Mouse (Mus musculus) mesoderm, embryonic 11.5 days (tissue): ENCODE data around the gene B430218F22Rik.
A peak's percentile ranks its signal among the peaks of the same experiment; 100 is the strongest.
"Not testable (repeated sequence)": the region's sequence is repeated elsewhere in the genome, so short reads cannot be mapped to it uniquely, and the experiment has no call there.

ENCODE experiments used
- DNase-seq: peaks from one replicate; pipeline ENCODE4 v3.0.0-alpha.2; 2012; ENCODE audit warnings: low read depth, low spot score

B430218F22Rik gene

DNA sequence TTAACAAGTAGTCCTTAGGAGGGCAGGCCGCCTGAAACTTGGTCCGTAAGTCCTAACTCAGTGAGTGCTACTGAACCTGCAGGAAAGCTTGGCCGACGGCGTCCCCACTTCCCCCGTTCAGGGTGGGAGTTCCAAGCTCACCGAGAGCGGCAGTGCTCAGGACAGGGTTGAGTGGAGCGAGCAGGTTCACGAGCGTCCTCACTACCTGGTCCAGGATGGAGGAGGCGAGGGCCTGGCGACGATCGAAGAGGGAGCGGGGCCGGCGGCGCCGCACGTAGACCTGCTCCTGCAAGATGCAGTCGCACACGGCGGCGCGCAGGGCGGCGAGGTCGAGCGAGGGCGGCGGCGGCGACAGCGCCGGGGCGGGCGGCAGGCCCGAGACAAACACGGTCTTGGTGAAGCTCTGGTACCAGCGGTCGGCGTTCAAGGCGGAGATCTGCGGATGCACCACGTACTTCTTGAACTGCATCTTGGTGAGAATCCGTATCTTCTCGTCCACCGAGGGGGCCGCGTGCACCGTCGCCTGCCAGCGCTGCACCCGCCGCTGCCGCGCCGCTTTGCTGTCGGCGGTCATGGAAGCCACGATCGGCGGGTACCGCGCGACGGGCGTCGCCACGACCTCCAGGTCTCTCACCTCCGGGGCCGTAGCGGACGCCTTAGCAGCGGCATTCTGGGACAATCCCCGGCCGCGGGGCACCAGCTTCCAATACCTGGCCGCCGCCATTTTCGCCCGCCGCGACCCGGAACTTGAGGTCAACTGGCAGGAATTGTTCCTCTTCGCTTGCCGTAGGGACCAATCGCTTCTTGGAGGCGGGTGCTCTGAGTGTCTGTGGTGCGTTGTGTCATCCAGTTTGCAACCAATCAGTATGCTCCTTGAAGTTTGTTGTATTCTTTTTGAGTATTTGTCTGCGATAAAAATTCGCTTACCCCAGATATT, at the start of gene B430218F22Rik, which contains the start of gene Mrps30:
Gene B430218F22Rik (plus strand): TSS at position 120 of the 937 bp plus-strand sequence.
Gene Mrps30 (minus strand): TSS at position 742 of the 937 bp plus-strand sequence.
- peak; percentile 94 for DNase-seq

- DNase-seq: peak; percentile 56
These were observed 36.2 kb upstream of the B430218F22Rik start for GRCm38 (mm10) chr13:118350257-118350656.

DNA sequence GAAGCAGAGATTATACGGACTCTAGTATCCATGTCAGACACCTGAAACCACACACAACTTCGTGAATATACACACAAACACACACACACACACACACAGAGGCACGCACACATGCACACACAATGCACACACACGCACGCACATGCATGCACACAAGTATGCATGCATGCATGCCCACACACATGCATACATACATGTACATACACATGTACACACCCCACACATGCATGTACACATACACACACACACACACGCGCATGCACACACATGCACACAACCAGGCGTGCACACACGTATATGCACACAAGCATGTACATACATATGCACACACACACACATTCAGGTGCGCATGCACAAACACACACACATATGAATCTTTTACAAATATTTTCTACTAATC, 35.6 kb upstream of the B430218F22Rik start:
- no peak for DNase-seq

GRCm38 (mm10) chr13:118363342-118363741, 23.1 kb upstream of the B430218F22Rik start:
- DNase-seq: no peak

DNA sequence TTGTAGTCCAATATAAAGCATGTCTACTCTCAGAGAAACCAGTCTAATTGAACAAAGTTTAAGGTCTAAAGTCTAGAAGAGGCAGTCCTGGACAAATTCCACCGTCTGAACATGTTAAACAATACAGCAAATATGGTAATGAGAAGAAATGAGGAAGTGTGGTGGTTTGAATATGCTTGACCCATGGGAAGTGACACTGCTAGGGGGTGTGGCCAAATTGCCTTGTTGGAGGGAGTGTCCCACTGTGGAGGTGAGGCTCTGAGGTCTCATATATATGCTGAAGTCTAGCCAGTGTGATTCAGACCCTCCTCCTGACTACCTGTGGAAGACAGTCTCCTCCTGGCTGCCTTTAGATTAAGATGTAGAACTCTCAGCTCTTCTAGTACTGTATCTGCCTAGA, 20.7 kb upstream of the B430218F22Rik start:
- no peak for DNase-seq

GRCm38 (mm10) chr13:118372871-118373270, 13.6 kb upstream of the B430218F22Rik start:
- no peak for DNase-seq

DNA sequence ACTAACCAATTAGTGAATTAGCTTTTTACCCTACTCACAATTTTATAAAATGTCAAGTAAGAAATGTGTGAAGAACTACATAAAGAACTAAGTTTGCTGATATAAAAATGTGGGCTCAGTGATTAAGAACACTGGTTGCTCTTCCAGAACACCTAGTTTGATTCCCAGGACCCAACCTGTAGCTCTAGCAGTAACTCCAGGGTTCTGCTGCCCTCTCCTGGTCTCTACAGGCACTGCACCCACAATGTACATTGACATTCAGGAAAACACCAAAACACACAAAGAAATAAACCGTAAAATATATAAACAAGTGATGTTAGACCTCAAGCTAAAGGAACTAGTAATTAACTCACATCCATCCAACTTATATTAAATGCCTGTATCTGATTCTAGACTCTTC, 7.3 kb upstream of the B430218F22Rik start:
- peak; percentile 51 for DNase-seq

GRCm38 (mm10) chr13:118380381-118380780, 6.0 kb upstream of the B430218F22Rik start:
- peak; percentile 4 for DNase-seq

DNA sequence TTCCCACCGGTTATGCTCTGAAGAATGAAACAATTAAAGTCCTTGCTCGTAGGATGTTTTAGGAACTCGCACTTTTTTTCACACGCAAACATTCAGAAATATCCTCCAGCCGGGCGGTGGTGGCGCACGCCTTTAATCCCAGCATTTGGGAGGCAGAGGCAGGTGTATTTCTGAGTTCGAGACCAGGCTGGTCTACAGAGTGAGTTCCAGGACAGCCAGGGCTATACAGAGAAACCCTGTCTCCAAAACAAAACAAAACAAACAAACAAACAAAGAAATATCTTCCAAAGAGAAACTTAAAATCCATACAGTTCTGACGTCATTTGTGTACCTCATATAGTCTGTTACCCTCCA, 995 bp downstream of the B430218F22Rik start:
- not testable (repeated sequence) for DNase-seq

- no peak for DNase-seq
These were observed 9.4 kb downstream of the B430218F22Rik start for GRCm38 (mm10) chr13:118395803-118396202.

GRCm38 (mm10) chr13:118400340-118400739, 13.9 kb downstream of the B430218F22Rik start:
- DNase-seq: no peak

DNA sequence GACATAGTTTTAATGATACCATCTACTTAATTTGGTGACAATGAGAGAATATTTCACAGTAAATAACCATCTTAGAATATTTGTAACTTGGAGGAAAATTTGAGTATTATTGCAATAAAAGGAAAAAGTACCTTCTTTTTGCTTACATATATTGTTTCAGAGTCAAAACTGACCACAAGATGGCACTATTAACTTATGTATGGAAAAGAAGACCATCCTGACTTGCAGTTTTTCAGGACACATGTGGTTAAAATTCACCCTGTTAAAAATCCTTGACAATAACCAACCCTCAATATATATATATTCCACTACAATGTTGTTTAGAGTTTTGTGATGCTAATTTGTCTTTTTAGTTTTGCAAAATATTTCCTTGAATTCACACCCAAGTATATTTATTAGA, 17.1 kb downstream of the B430218F22Rik start:
- DNase-seq: peak; percentile 68

- DNase-seq: no peak
These were observed 25.0 kb downstream of the B430218F22Rik start for GRCm38 (mm10) chr13:118411297-118411992.

GRCm38 (mm10) chr13:118418163-118418562, 31.7 kb downstream of the B430218F22Rik start:
- DNase-seq: no peak

- no peak for DNase-seq
These were observed 34.0 kb downstream of the B430218F22Rik start for GRCm38 (mm10) chr13:118420408-118420807.

DNA sequence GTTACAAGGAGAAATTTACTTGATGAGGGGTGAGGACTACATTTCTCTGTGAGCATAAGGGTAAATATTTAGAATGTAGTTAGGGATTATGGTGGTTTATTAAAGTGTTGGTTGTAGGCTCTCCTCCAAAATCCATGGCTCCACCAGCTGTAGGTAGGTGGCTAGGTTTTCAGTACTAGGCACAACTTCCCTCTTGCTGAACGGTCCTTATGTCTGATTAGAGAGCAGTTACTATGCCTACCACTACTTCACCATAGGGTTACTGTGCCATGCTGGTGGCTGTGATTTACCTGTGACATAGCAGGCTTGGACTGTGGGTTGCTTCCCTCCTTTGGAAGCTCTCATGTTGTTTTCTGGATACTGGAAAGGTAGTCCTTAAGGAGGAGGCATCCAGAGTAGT, 34.4 kb downstream of the B430218F22Rik start:
- DNase-seq: no peak
